Mouse (Mus musculus) heart, embryonic 11.5 days (tissue): ENCODE results near the gene Med19. TPM values are rescaled to one million over a fixed set of nuclear protein-coding genes. Genes with fewer than 3 reads are reported as not detected.

Experiments used
- ATAC-seq: fragments of 200-750 bp; cut with Nextera tagmentation; replicated peaks from 2 replicates; pipeline ENCODE4 v1.8.0; 2017; ENCODE audit warnings: moderate library complexity; ENCODE audit not compliant: insufficient number of reproducible peaks, low FRiP score, low TSS enrichment
- H3K27ac ChIP-seq: fragments of 300-500 bp; sonication (generic); 2 replicates; pipeline ENCODE4 v1.5.1; 2014; ENCODE audit warnings: mild to moderate bottlenecking, low read depth, low read length
- H3K27me3 ChIP-seq: fragments of 300-500 bp; sonication (generic); 2 replicates; pipeline ENCODE4 v1.6.1; 2014; ENCODE audit warnings: mild to moderate bottlenecking, low read length, mixed read lengths; ENCODE audit not compliant: control insufficient read depth, insufficient read depth
- H3K36me3 ChIP-seq: fragments of 300-500 bp; sonication (generic); 2 replicates; pipeline ENCODE4 v1.6.1; 2014; ENCODE audit warnings: mild to moderate bottlenecking, low read length, moderate library complexity, mixed read lengths; ENCODE audit not compliant: control insufficient read depth, insufficient read depth
- H3K4me1 ChIP-seq: fragments of 300-500 bp; sonication (generic); 2 replicates; pipeline ENCODE4 v1.6.1; 2014; ENCODE audit warnings: low read length; ENCODE audit not compliant: control insufficient read depth, insufficient read depth
- H3K4me2 ChIP-seq: fragments of 300-500 bp; sonication (generic); 2 replicates; pipeline ENCODE4 v1.6.1; 2014; ENCODE audit warnings: mild to moderate bottlenecking, moderate library complexity
- H3K4me3 ChIP-seq: fragments of 300-500 bp; sonication (generic); 2 replicates; pipeline ENCODE4 v1.5.1; 2014; ENCODE audit warnings: low read depth, low read length
- H3K9ac ChIP-seq: fragments of 300-500 bp; sonication (generic); 2 replicates; pipeline ENCODE4 v1.6.1; 2014; ENCODE audit warnings: mild to moderate bottlenecking, low read depth, low read length, moderate library complexity
- H3K9me3 ChIP-seq: fragments of 300-500 bp; sonication (generic); replicated peaks from 2 replicates; pipeline ENCODE4 v1.6.1; 2016; ENCODE audit warnings: low read length; ENCODE audit not compliant: control insufficient read depth
- WGBS: fragments of 180-500 bp; shearing (Covaris S2); extraction: QIAGEN DNeasy Blood & Tissue Kit; methylation state at CpG from one replicate; pipeline ENCODE4 v1.1.7; 2014; ENCODE audit not compliant: insufficient replicate concordance; 5-methylcytosine and 5-hydroxymethylcytosine counted together
- polyA plus RNA-seq: library from polyadenylated mRNA; unstranded; fragments of >200 nt; fragmentation: Nextera tagmentation; extraction: Ambion mirVana; gene quantifications from 2 replicates; pipeline ENCODE4 v1.2.1, GENCODE M21; 2014

Gene Med19
- polyA plus RNA-seq, result 41.8 and 42.1 TPM in 2 replicates

- under 1% methylated on average over 43 of the region's 44 CpGs for WGBS
- H3K9ac ChIP-seq, result peak within 1 kb of the TSS; percentile 87
- peaks cover 12% of the 10 kb centered on the region for H3K36me3 ChIP-seq
- peaks cover 10% of the 10 kb centered on the region for H3K4me1 ChIP-seq
- peak; percentile 99 for ATAC-seq
- H3K27ac ChIP-seq, result peak within 1 kb of the TSS; percentile 64
- no peaks in the 10 kb centered on the region for H3K27me3 ChIP-seq
- peak within 1 kb of the TSS; percentile 91 for H3K4me3 ChIP-seq
- H3K9me3 ChIP-seq, result no peaks in the 10 kb centered on the region
- peak within 1 kb of the TSS; percentile 74 for H3K4me2 ChIP-seq
Observed at GRCm38 (mm10) chr2:84677968-84678880, at the start of gene Med19, which contains the start of gene Gm28635. Gene Med19 (plus strand): TSS chr2:84678402. Gene Gm28635 (minus strand): TSS chr2:84678041.

GRCm38 (mm10) chr2:84632001-84632400, 46.2 kb upstream of the Med19 start:
- no peaks in the 10 kb centered on the region for H3K27me3 ChIP-seq
- no peaks in the 10 kb centered on the region for H3K9me3 ChIP-seq
- H3K4me3 ChIP-seq, result no peak overlapping the region
- H3K4me2 ChIP-seq, result peak overlapping the region; percentile 54; the same call in 1 of the 2 replicates
- H3K4me1 ChIP-seq, result peaks cover 63% of the 10 kb centered on the region
- 89% methylated on average over 1 of the region's 1 CpGs for WGBS
- ATAC-seq, result no peak
- H3K27ac ChIP-seq, result peak overlapping the region; percentile 98
- no peaks in the 10 kb centered on the region for H3K36me3 ChIP-seq
- no peak overlapping the region for H3K9ac ChIP-seq

- Histone ChIP-seq H3K36me3 (no peaks in the 10 kb centered on the region), H3K27me3 (no peaks in the 10 kb centered on the region), H3K9ac (peak overlapping the region; percentile 64), H3K27ac (peak overlapping the region; percentile 98), H3K9me3 (no peaks in the 10 kb centered on the region), H3K4me3 (no peak overlapping the region), H3K4me2 (peak overlapping the region; percentile 54), H3K4me1 (peaks cover 65% of the 10 kb centered on the region)
- no peak; the same call in 1 of the 2 replicates for ATAC-seq
- 0% methylated on average over 3 of the region's 3 CpGs for WGBS
Observed at GRCm38 (mm10) chr2:84632999-84633398, 45.2 kb upstream of the Med19 start.

GRCm38 (mm10) chr2:84634006-84634405, 44.2 kb upstream of the Med19 start:
- Histone ChIP-seq H3K27ac (peak overlapping the region; percentile 98), H3K9ac (peak overlapping the region; percentile 64), H3K4me1 (peaks cover 71% of the 10 kb centered on the region), H3K27me3 (no peaks in the 10 kb centered on the region), H3K4me2 (peak overlapping the region; percentile 61), H3K36me3 (no peaks in the 10 kb centered on the region), H3K4me3 (peak overlapping the region; percentile 5; the same call in 1 of the 2 replicates), H3K9me3 (no peaks in the 10 kb centered on the region)
- 29% methylated on average over 4 of the region's 4 CpGs for WGBS
- no peak for ATAC-seq

- H3K4me3 ChIP-seq, result peak overlapping the region; percentile 31
- no peak for ATAC-seq
- H3K4me2 ChIP-seq, result peak overlapping the region; percentile 61
- WGBS, result 15% methylated on average over 4 of the region's 4 CpGs
- no peaks in the 10 kb centered on the region for H3K9me3 ChIP-seq
- H3K27me3 ChIP-seq, result no peaks in the 10 kb centered on the region
- peak overlapping the region; percentile 64 for H3K9ac ChIP-seq
- no peaks in the 10 kb centered on the region for H3K36me3 ChIP-seq
- peak overlapping the region; percentile 98 for H3K27ac ChIP-seq
- peaks cover 73% of the 10 kb centered on the region for H3K4me1 ChIP-seq
Observed at GRCm38 (mm10) chr2:84634934-84635482, 43.2 kb upstream of the Med19 start.

GRCm38 (mm10) chr2:84635611-84636010, 42.6 kb upstream of the Med19 start:
- ATAC-seq, result peak; percentile 88
- H3K4me2 ChIP-seq, result peak overlapping the region; percentile 61
- H3K27ac ChIP-seq, result peak overlapping the region; percentile 98
- H3K9ac ChIP-seq, result peak overlapping the region; percentile 64
- H3K9me3 ChIP-seq, result no peaks in the 10 kb centered on the region
- H3K36me3 ChIP-seq, result no peaks in the 10 kb centered on the region
- no peaks in the 10 kb centered on the region for H3K27me3 ChIP-seq
- WGBS, result 2% methylated on average over 2 of the region's 2 CpGs
- H3K4me1 ChIP-seq, result peaks cover 78% of the 10 kb centered on the region
- H3K4me3 ChIP-seq, result peak overlapping the region; percentile 31; the same call in 1 of the 2 replicates

- Histone ChIP-seq H3K27ac (peak overlapping the region; percentile 98), H3K4me1 (peaks cover 83% of the 10 kb centered on the region), H3K27me3 (no peaks in the 10 kb centered on the region), H3K36me3 (no peaks in the 10 kb centered on the region), H3K9ac (peak overlapping the region; percentile 64), H3K4me3 (peak overlapping the region; percentile 31), H3K9me3 (no peaks in the 10 kb centered on the region), H3K4me2 (peak overlapping the region; percentile 61)
- ATAC-seq, result no peak
- 17% methylated on average over 8 of the region's 8 CpGs for WGBS
Observed at GRCm38 (mm10) chr2:84636231-84636741, 41.9 kb upstream of the Med19 start.

- Histone ChIP-seq H3K9ac (peak overlapping the region; percentile 48; the same call in 1 of the 2 replicates), H3K36me3 (no peaks in the 10 kb centered on the region), H3K27ac (peak overlapping the region; percentile 98), H3K4me1 (peaks cover 79% of the 10 kb centered on the region), H3K27me3 (no peaks in the 10 kb centered on the region), H3K4me3 (no peak overlapping the region), H3K4me2 (peak overlapping the region; percentile 56), H3K9me3 (no peaks in the 10 kb centered on the region)
- 24% methylated on average over 7 of the region's 7 CpGs for WGBS
- no peak for ATAC-seq
Observed at GRCm38 (mm10) chr2:84637452-84638165, 40.6 kb upstream of the Med19 start.
